Mouse (Mus musculus) heart, postnatal 36 days (tissue): ENCODE data around the gene Dbndd2. TPM values are rescaled to one million over a fixed set of nuclear protein-coding genes. Genes with fewer than 3 reads are reported as not detected.

Experiments
- DNase-seq, 2 experiments: peaks; one replicate each; pipeline ENCODE4 v3.0.0; 2021 to 2022
- intact Hi-C: fragments of 180-260 bp; cut with DNase I; formaldehyde crosslinking; loops from one replicate; pipeline ENCODE4 v1.15.1; 2025
- total RNA-seq, 2 experiments: library from RNA; stranded (reverse); gene quantifications; 2 replicates each; pipeline ENCODE4 v1.2.3; 2021

The Dbndd2 gene
- total RNA-seq, 2 experiments from 2014 or later = 14.3 to 15.8 TPM

GRCm38 (mm10) chr2:164496847-164497690 lies 11.2 kb downstream of the Dbndd2 start, which contains the start of gene Pigt:
TSS of gene Pigt (plus strand) at chr2:164497520.
- peak; percentile 87 to 88 for DNase-seq
- intact Hi-C loops = loop anchor here (1.0 kb wide), 1 partner anchor 36 kb away; no protein-coding TSS in a partner anchor

GRCm38 (mm10) chr2:164497691-164498268 lies 11.9 kb downstream of the Dbndd2 start:
- DNase-seq = no peak
- intact Hi-C loops = loop anchor here (1.0 kb wide), 1 partner anchor 36 kb away; no protein-coding TSS in a partner anchor

GRCm38 (mm10) chr2:164499317-164499716 lies 13.4 kb downstream of the Dbndd2 start:
- DNase-seq = no peak
- intact Hi-C loops = no loop called here

GRCm38 (mm10) chr2:164500511-164500910 lies 14.6 kb downstream of the Dbndd2 start:
- intact Hi-C loops = no loop called here
- DNase-seq = no peak

- no peak for DNase-seq
- intact Hi-C loops = no loop called here
These were observed 19.0 kb downstream of the Dbndd2 start for GRCm38 (mm10) chr2:164504919-164505318.

- intact Hi-C loops = no loop called here
- no peak for DNase-seq
These were observed 19.9 kb downstream of the Dbndd2 start for GRCm38 (mm10) chr2:164505619-164506347.

GRCm38 (mm10) chr2:164507811-164508210 lies 21.9 kb downstream of the Dbndd2 start:
- no peak for DNase-seq
- intact Hi-C loops = no loop called here

GRCm38 (mm10) chr2:164510621-164511190 lies 24.8 kb downstream of the Dbndd2 start:
- no peak for DNase-seq
- intact Hi-C loops = no loop called here

- intact Hi-C loops = no loop called here
- DNase-seq = no peak
These were observed 26.4 kb downstream of the Dbndd2 start for GRCm38 (mm10) chr2:164512121-164512909.

GRCm38 (mm10) chr2:164513389-164513788 lies 27.5 kb downstream of the Dbndd2 start:
- intact Hi-C loops = loop anchor here (1.0 kb wide), 1 partner anchor 27 kb away; the partner anchor contains the start of gene Dbndd2
- DNase-seq = peak; percentile 47 to 51

- intact Hi-C loops = no loop called here
- no peak for DNase-seq
These were observed 29.0 kb downstream of the Dbndd2 start for GRCm38 (mm10) chr2:164514916-164515315.

GRCm38 (mm10) chr2:164515897-164516296 lies 30.0 kb downstream of the Dbndd2 start:
- intact Hi-C loops = no loop called here

GRCm38 (mm10) chr2:164516592-164516991 lies 30.7 kb downstream of the Dbndd2 start:
- intact Hi-C loops = no loop called here
- DNase-seq = no peak

More at GRCm38 (mm10) chr2:164515897-164516296, 30.0 kb downstream of the Dbndd2 start:
- no peak for DNase-seq

GRCm38 (mm10) chr2:164517485-164518221 lies 31.7 kb downstream of the Dbndd2 start:
- intact Hi-C loops = loop anchor here (1.0 to 2.0 kb wide), 3 partner anchors 47 to 100 kb away; partner anchors contain the start of gene Gm20458
- peak; percentile 70 to 74 for DNase-seq

GRCm38 (mm10) chr2:164518266-164519170 lies 32.6 kb downstream of the Dbndd2 start:
- no peak for DNase-seq
- intact Hi-C loops = loop anchor here (1.0 to 2.0 kb wide), 3 partner anchors 48 to 101 kb away; partner anchors contain the start of gene Gm20458

- intact Hi-C loops = loop anchor here (2.0 kb wide), 1 partner anchor 58 kb away; the partner anchor contains the start of gene Gm20458
These were observed 33.2 kb downstream of the Dbndd2 start for GRCm38 (mm10) chr2:164519171-164519526.

GRCm38 (mm10) chr2:164520782-164521181 lies 34.9 kb downstream of the Dbndd2 start:
- intact Hi-C loops = no loop called here
- DNase-seq = peak; percentile 49 to 57

More at GRCm38 (mm10) chr2:164519171-164519526, 33.2 kb downstream of the Dbndd2 start:
- DNase-seq = no peak

- intact Hi-C loops = no loop called here
- no peak for DNase-seq
These were observed 35.9 kb downstream of the Dbndd2 start for GRCm38 (mm10) chr2:164521841-164522240.
